Mouse (Mus musculus): ENCODE measurements around the gene Eml6.
A peak's percentile ranks its signal among the peaks of the same experiment; 100 is the strongest.

Gene Eml6

DNA sequence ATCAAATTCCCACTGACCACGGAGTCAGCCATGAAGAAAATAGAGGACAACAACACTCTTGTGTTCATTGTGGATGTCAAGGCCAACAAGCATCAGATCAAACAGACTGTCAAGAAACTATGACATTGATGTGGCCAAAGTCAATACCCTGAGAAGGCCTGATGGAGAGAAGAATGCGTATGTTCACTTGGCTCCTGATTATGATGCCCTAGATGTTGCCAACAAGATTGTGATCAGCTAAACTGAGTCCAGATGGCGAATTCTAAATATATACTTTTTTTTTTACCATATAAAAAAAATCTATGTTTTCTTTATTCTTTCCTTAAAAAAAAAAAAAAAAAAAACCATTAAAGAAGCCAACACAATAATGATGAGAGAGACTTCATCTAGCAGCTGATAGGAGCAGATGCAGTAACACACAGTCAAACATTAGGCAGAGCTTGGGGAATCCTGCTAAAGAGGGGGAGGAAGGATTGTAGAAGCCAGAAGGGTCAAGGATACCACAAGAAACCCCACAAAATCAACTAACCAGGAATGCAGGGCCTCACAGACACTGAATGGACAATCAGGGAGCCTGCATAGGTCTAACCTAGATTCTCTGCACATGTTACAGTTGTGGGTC lies 185.1 kb downstream of the Eml6 start:
- DNase-seq (ENCODE audit: low read depth, low spot score) = no peak

DNA sequence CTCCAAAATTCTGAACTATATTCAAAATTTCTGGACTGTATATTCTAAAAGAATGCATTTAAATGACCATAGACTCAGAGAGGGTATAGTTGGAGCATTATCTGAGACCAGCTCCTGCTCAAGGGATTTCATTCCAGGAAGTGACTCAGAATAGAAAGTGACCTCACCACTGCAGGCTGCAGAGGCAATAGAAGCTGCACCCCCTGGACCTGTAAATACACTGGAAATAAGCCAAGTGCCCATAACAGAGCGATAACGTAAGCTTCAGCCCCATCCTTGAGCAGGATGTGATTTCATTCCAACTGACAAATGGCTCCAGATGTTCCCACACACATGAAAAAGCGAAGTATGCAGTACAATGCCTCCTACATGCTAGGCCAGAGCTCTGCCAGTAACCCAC lies 186.1 kb downstream of the Eml6 start:
- no peak for DNase-seq (ENCODE audit: low read depth, low spot score)

DNA sequence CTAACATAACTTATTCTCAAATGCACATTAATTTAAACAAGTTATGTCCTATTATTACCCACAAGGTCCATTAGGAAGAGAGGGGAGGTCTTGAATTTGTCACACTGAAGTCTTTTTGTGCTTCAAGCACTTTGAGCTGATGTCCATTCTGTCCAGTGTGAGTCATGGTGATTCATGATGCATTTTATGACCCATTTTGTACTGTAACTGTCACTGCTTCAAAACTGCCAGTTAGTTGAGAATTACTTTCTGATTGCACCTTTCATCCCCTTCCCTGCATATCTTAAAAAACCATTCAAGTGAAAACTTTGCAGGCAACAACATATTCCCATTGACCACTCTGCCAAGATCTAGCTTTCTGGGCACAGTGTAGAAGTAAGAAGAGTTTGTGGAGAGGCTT lies 188.8 kb downstream of the Eml6 start:
- no peak for DNase-seq (ENCODE audit: low read depth, low spot score)

DNA sequence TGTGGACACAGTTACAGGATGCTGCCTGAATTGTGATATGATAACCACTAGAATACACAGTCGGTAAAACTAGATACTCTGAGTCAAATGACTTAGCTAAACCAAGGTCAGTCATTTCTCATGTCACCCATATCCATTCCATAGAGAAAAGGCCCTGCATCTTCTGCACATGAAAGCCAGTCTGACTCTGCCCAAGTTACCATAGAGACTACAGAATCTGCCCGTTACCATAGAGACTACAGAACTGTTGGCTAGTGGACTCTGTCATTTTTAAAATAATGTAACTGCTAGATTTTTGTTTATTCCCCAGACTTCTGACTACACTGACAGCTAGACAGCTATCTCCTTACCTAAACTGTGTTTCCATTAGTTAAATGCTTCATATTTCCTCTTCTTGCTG lies 198.1 kb downstream of the Eml6 start:
- DNase-seq (ENCODE audit: low read depth, low spot score) = no peak

DNA sequence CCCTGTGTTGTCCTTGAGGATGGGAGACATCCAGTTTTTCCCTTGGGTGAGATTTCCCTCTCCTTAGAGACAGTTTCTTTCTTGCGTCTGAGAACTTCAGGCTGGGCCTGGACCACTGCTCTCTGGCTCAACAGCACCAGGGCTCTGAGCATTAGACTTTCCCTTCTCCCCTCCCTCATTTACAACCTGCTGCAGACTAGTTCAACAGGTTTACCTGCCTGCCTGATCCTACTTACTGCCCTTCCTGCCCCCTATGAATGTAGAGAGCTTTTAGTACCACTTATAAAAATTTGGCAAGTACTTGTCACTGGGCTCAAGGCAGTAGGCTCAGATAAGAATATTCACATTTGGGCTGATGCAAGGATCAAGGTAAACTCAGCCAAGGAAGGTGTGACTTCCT lies 199.8 kb downstream of the Eml6 start:
- no peak for DNase-seq (ENCODE audit: low read depth, low spot score)

DNA sequence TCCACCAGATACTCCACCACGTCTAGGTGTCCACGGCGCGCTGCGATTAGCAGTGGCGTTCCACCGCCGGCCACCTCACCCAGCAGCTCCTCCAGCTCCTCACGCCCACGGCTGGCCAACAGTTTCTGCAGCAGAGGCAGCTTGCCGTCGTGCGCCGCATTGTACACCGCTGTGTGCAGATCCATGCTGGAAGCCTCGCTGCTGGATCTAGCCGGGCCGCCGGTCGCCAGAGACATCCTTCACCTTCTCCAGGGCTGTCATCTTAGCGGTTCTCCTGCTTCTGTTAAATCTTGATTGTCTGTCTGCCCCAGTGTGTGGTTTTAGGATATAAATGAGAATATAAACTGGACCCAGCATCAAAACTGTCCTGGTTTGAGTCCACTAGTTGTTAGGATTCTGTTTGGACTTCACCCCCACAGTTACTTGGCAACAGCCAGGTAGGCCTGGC lies 200.5 kb downstream of the Eml6 start, which contains the start of gene 4931440F15Rik:
Gene 4931440F15Rik, minus strand, starts transcription at position 398 of the 448 bp plus-strand sequence.
- DNase-seq (ENCODE audit: low read depth, low spot score) = peak; percentile 37

DNA sequence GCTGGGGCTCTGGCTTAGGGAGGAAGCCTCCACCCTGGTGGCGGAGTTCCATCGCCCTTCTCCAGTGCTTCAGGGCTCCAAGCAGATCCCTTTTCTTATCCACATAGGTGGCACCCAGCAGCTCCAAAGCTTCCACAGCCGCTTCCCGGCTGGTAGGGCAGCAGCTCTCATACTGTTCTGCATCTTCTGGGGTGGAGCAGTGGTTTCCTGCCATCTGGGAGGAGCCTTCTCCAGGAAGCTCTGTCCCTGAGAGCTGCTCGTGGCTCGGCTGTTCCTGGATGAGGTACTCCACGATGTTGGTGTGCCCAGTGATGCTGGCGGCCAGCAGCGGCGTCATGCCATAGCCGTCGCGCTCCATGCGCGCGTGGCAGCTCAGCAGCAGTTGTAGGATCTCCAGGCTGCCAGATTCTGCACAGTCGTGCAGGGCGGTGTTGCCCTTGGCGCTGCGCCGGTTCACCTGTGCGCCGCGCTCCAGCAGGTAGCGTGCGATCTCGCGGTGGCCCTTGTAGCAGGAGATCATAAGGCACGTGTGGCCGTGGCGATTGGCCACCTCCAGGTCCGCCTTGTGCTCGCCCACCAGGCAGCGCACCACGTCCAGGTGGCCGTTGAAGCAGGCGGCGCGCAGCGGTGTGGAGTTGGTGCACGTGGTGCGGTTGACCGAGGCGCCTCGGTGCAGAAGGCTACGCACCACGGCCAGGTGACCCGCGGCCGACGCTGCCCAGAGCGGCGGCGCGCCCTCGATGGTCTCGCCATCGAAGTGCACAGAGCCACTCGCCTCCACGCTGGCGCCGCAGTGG lies 201.2 kb downstream of the Eml6 start:
- DNase-seq (ENCODE audit: low read depth, low spot score) = peak; percentile 68

DNA sequence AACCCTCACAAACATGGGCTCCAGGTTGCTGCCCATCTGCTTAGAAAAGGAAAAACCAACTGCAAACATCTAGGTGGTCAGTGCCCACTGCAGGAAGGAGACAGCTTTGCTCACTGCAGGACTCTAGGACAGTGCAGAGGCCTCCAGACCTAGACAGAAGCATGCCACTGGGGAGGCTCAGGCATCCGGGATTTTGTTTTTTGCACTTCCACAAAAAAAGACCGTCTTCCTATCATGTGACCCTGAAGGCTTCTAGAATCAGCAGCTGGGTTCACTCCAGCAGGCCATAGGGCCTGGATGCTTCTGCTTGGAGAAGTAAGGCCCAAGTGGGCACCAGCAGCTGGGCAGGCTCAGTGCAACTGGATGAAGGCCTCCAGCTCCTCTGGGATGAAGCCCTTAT lies 202.7 kb downstream of the Eml6 start:
- DNase-seq (ENCODE audit: low read depth, low spot score) = no peak

DNA sequence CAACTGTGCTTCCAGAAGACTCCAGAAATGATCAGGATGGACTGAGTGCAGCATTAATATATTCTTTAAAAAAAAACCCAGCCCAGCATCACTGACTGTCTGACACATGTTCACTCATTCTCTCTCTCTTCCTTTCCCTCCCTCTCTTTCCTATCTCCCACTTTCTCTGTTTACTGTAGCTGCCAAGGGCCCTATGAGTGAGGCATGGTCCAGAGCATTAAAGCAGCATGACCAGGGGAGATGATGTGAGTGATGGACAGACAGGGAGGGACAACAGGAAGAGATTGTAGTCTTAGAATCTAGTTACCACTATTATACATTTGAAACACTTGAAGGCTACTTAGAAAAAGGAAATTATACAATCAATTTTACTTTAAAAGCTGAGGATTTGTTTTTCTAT lies 210.2 kb downstream of the Eml6 start:
- no peak for DNase-seq (ENCODE audit: low read depth, low spot score)

DNA sequence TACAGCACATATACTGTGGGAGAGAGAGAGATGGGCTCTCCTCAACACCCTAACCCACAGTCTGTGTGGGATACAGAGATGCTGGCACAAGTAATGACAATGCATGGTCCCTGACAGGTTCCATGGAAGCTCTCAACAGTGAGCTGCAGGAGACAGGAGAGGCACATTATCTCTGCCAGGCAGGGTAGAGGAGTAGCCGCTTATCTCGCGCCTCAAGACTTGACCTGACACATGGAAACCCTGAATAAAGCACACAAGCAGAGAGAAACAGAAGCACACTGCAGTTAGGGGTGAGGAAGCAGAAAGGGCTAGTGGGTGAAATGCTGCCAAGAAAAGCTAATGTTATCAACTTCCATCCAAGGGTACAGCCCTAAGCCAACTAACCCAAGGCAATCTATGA lies 210.6 kb downstream of the Eml6 start:
- no peak for DNase-seq (ENCODE audit: low read depth, low spot score)

DNA sequence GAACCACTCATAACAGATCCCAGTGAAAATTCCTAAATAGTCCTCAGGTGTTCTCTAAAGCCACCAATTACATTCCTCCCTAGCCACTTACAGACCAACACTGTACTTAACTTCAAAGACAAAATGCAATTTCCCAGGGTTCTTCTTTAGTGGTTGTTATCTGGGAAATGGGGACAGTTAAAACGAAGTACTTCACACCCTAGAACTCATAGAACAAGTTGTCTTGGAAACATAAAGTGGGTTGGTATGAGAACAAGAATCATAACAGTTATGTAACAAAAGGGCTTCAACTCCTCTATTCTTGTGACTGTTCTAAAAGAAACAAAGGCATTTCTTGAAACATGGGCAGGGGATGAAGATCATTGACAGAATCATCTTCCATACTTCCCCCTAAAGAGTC lies 212.6 kb downstream of the Eml6 start:
- no peak for DNase-seq (ENCODE audit: low read depth, low spot score)

DNA sequence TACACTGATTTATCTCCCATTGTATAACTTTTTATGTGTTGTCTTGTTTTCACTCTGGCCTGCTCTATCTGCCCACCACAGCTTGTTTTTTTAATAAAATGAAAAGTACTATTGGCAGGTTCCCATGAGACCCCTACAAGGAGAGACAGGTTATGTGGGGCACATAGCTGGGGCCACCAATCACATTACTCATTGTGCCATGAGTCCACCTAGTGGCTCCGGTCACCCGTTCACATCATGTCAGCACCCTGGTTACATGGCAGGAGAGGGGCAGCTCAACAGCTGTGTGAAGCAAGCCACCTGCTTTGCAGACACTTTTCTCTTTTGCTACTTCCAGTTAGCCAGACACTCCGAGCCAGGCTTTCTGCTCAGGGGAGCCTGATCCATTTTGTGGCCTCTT lies 213.4 kb downstream of the Eml6 start:
- DNase-seq (ENCODE audit: low read depth, low spot score) = no peak

DNA sequence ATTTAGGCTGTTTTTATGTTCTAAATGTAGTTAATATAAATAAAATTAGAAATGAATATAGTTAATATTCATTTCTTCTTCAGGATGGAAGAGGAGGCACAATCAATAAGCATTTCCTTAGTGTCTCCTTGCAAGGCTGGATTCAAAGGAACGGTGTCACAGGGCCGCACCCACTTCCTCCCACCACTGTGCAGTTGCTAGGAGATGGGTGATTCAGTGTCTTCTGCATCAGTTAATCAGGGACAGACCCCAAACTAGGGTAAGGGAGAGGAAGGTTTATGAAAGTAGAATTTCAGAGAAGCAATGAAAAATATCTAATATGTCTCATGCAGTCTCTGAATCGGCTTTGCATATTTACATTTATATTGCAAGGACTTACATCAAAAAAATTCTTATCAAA lies 215.5 kb downstream of the Eml6 start:
- no peak for DNase-seq (ENCODE audit: low read depth, low spot score)

DNA sequence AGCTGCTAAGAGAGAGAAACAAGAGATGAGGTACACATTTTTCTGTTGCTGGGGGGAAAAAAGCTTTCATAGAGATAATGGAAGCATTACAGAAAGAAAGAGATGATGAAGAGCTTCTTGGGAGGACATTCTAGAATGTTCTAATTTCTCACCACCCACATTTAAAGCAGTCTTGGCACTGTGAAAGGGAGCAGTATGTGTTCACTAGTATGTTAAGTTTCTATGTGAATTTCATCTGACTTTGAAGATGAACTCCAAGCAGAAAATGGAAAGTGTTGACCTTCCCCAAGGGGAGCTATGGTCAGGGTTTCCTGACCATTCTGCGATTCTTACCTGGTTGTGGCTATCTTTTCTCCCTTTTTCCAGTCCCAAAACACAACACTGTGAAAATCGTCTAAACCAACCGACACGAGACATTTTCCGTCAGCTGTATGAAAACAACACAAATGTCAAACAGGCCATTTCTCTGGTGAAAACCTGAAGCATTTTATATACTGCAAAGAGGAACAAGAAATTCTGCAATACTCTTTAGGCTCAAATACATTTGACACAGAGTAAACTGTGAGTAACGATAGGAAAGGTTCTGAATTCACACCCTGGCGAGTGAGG lies 216.7 kb downstream of the Eml6 start:
- DNase-seq (ENCODE audit: low read depth, low spot score) = no peak

DNA sequence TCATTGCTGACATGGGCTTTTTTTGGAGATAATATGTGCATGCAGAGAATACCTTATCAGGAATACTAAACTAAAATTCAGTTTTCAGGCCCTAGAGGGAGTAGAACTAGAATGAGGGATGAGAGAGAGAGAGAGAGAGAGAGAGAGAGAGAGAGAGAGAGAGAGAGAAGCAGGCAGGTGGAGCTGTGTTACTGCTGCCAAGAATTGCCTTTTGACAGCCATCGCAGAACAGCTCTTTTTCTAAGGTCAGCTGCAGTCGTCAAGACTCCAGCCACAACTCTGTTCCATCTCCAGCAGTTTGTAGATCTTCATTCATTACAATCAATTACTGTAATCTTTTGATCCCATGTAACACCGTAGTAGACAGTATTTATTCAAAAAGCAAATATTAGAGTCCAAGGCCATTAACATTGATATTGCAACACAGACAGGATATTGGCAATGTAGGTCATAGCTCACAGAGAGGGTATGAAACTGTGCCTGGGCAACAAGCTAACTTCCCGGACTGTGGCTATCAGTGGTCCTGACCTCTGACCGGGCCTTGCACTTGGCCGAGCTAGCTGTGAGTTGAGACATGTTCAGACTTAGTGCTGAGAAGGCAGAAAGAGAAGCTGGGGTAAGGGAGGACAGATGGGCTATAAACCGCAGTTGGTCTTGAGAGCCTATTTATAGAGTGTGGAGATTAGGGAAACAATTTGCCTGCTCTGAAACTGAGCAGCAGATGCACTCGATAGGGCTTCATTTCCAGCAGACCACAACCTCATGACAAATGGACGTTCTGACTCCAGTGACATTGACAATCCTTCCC lies 217.5 kb downstream of the Eml6 start:
- DNase-seq (ENCODE audit: low read depth, low spot score) = no peak

DNA sequence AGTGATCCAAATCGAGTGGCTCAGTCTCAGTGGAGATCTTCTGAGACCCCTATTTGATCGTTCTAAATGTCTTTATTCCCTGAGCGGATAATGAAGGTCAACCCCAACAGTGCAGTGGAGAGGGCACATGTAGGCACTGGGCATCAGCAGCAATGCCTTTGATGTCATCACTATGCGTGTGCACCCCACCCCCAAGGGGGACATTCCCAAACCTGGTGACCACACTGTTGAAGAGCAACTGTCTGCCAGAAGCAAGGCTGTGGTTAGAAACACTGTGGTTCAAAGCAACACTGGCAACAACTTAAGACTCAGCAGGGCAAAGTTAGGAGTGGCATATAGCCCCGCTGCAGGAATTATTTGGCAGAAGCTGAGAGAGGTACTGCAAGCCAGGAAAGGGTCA lies 218.5 kb downstream of the Eml6 start:
- DNase-seq (ENCODE audit: low read depth, low spot score) = no peak

DNA sequence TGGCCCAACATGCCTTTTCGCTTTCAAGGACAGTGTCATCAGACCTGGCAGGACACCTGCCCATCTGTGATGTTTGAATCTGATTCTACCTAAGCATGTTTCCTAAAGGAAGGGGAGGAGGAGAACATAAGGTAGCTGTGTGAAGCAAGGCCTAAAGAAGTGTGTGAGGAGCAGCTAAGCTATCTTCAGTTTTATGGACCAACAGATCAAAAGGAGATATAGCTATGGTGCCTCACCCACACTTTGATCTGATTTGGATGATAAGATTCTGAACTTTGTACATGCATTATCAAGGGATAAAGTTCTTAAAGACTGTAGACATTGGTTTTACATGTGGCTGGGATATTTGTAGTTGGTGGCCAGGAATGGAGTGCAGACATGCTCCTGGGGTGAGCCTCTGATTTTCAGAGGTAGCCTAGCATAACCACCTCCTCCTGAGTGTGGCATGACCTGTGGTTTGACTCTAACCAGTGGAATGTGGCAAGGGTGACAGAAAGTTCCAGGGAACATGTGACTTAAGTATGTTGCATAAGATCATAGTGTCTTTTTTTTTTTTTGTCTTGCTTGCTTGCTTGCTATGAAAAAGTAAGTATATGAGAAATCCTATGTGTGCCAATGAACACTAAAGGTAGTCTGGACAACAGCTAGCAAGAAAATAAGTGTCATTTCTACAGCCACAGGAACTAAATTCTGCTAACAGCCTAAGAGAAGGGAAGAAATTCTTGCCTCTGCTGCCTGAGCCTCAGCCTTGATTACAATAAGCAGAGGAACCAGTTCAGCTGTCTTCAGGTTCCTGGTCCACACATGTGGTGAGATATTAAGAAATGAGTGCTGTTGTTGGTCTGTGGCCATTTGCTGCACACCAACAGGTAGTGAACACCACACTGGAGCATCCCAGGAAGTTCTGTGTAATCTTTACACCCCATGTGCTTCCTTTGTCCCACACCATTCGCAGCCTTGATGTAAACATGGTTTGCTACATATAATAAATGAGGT lies 224.1 kb downstream of the Eml6 start:
- DNase-seq (ENCODE audit: low read depth, low spot score) = no peak

DNA sequence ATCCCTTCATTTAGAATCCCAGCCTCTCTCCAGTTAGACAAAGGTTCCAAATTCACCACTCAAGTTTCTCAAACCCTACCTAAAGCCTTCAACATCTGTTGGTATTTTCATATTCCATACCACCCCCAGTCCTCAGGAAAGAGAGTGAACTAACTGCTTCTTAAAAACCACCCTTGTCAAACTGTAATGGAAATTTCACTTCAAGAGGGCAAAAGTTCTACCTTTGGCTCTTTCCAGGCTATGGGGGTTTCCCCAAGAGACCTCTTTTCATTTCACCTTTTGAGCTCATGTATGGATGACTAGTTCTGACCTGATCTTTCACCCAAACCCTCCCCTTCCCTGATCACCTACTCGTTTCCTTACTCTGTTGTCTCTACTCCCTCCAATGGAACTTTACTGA lies 226.0 kb downstream of the Eml6 start:
- no peak for DNase-seq (ENCODE audit: low read depth, low spot score)

DNA sequence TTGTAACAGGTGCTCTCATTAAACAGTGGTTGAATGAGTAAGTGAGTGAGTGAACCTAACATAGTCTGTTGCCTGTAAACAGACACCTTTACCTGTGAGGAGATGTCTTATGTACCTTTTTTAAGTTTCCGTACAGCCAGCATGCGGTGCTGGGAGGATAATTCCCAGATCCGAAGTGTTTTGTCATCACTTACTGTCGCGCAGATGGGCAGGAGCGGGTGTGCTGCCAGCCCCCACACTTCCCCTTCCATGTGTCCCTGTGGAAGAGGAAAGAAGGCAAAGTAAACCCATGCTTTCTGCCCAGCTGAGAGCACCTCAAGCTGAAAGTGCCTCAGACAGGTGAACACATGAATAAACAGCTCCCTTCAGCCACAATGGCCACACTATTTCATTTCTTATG lies 230.7 kb downstream of the Eml6 start:
- no peak for DNase-seq (ENCODE audit: low read depth, low spot score)

DNA sequence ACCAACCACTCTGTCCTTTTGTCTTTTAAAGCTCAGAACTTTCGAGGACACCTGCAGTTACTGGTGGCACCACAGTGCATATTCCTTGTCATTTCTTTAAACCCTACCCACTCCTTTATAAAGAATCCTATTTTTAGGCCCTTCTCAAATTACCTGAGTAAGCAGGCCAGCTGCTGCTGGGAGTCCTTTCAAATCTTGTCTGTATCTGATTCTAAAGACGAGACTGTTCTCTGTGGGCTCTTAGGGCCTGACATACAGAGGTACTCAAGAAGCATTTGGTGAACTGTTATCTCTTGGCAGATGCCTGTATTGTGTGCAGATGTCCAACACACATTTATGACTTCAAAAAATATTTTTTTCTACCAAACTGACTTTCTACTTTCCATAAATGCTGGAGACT lies 231.4 kb downstream of the Eml6 start:
- DNase-seq (ENCODE audit: low read depth, low spot score) = no peak

DNA sequence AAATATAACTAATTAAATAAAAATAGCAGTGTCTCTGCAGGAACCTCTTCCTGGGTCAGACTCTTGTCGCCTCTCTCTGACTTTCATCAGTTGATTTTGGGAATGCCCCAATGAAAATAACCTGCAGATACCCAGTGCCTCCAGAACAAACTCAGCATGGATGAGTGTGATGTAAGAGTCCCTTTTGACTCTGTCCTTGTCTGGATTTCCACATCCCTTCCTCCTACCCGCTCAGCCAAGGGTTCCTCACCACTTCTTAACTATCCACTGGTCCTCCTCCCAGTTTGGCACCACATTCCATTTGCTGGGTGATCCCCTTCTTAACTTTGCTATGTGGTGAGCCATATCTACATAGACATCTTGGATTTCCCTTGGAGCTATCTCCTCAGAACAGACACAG lies 235.0 kb downstream of the Eml6 start:
- no peak for DNase-seq (ENCODE audit: low read depth, low spot score)

All from ZHBTc4 (cell line).